Mouse (Mus musculus) MEL (cell line): ENCODE data around the gene Chid1.

Experiments
- CTCF ChIP-seq, 3 experiments: IDR thresholded peaks in 2 of 3; conservative IDR thresholded peaks in 1 of 3; 2 replicates each; pipeline ENCODE4 v1.5.1; 2011 to 2012; ENCODE audit warnings: low read length in 3 of 3, low read depth in 2 of 3, mild to moderate bottlenecking in 2 of 3, improper control_type of control experiment in 1 of 3, inconsistent platforms in 1 of 3, mixed read lengths in 1 of 3, moderate library complexity in 1 of 3; ENCODE audit not compliant: control insufficient read depth in 1 of 3, insufficient read depth in 1 of 3, poor library complexity in 1 of 3, severe bottlenecking in 1 of 3
- GATA1 ChIP-seq: IDR thresholded peaks from 2 replicates; pipeline ENCODE4 v1.6.1; 2011; ENCODE audit warnings: low read depth, low read length, improper control_type of control experiment
- POLR2A ChIP-seq, 2 experiments: IDR thresholded peaks; 2 replicates each; pipeline ENCODE4 v1.6.1; 2011 to 2012; ENCODE audit warnings: low read length in 2 of 2, mild to moderate bottlenecking in 2 of 2, control low read depth in 1 of 2, improper control_type of control experiment in 1 of 2, low read depth in 1 of 2, moderate library complexity in 1 of 2; ENCODE audit not compliant: control insufficient read depth in 1 of 2, insufficient read depth in 1 of 2, poor library complexity in 1 of 2

DNA sequence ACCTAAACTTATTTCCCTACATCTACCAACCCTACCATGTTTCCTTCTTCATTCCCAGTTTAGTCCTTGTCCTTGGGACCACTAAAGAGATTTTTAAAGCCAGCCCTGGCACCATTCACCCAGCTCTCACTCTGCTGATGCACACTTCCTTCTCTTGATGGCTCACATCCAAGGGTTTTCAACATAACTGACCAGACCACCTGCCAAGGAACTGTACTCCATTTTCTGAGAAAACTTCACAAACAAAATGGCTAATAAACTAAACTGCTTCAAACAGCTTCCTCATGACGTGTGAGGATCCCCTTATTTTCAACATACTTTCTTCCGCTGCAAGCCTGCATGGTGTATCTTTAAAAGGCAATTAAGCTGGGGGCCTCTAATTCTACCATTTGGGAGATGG lies 86.0 kb downstream of the Chid1 start:
- TF ChIP-seq CTCF (IDR thresholded peaks at IDR 0.05 in 2 of 3, conservative IDR thresholded peaks at IDR 0.05 in 1 of 3; ENCODE audit: control insufficient read depth in 1 of 3, insufficient read depth in 1 of 3, low read depth in 2 of 3, low read length in 3 of 3, poor library complexity in 1 of 3, severe bottlenecking in 1 of 3) (no peak), POLR2A (IDR thresholded peaks at IDR 0.05; ENCODE audit: control insufficient read depth in 1 of 2, insufficient read depth in 1 of 2, low read depth in 1 of 2, low read length in 2 of 2, poor library complexity in 1 of 2) (no peak), GATA1 (no peak)
